Mouse (Mus musculus): Measurements from ENCODE around the gene App. TPM values are rescaled to one million over a fixed set of nuclear protein-coding genes. Genes with fewer than 3 reads are reported as not detected.
A peak's percentile ranks its signal among the peaks of the same experiment; 100 is the strongest.

Gene App
- total RNA-seq, 4 experiments from 2014 or later = 121 to 133 (median 126) TPM

DNA sequence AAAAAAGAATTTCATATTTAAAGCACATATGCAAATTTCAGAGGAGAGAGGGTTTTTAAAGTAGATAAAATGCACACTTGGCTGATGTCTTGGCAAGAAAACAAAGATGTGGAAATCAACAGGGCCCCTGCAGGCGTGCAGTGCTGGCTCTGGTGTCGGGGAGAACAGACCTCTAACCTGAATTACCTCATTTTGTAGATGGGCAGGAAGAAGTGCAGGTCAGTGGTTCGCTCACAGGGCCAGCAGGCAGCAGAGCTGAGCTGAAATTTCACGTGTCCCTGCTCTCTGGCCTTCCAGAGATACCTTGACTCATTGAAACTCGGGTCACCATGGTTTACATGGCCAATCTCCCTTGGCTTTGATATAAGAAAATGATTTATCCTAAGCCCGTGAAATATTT, 87.7 kb downstream of the App start:
- DNase-seq (ENCODE audit: low spot score) = no peak

DNA sequence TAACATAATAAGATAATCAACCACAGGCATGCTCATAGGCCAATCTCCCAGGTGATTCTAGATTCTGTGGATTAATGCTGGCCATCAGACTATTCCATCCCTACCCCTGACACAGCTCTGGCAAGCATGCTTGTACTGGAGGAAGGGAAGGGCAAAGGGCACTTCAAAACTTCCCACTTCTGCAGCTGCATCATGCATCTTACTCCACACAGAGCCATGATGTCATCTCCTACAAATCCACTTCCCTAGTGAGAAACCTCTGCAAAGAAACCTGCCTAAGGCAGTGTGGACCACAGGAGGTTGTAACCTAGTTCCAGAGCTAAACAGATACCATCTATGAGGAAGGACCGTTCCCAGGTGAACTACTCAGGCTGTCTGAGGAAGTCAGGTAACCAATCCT, 89.4 kb downstream of the App start:
- DNase-seq (ENCODE audit: low spot score) = no peak

DNA sequence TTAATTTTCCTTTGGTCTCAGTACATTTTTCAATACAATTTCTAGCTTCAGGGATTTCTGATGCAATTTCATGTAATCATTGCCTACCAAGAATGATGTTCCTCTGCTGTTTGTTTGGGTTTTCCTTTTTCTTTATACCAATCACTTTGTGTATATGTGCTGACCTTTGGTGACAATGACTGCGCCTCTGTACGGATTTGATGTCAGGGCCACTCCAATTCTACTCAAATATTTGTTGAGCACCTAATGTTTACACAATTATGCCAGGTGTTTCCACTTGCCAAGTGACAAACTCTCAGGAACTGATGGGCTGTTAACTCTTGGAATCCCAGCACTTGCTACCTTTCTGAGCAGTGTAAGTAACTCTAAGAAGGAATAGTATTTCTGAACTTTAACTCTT, 98.2 kb downstream of the App start:
- no peak for DNase-seq (ENCODE audit: low spot score)

DNA sequence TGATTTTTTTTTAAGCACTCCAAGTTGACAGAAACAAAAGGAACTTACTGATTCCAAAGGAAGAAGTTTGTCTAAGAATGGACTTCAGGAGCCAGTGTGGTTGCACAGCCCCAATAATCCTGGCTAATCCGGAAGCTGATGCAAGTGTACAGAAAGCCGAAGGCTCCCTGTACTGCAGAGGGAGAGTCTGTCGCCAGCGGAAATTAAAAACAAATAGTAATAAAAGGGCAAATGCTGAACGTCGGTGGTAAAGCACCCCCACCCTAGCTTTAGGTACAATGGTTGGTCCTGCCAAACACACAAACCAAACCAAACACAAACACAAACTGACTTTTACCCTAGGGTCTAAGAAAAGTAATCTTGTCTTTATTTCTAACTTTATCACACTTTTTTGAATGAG, 98.7 kb downstream of the App start:
- no peak for DNase-seq (ENCODE audit: low spot score)

DNA sequence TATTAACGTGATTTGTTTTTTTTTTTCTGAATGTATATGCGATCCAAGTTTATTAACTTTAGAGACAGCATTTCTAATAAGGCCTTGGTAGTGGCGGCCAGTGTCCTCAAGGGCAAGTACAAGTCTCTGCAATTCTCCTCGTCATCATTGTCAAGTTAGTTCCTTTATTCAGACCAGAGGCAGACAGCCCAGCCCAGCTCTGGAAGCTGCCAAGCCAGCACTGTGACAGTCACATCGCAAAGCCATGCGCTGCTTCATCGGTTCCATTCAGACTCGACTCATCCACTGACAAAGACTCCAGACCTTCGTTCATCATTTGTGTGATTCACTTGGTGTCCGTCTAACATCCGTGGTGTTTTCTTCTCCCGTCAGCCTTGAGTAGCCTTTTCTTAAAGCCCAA, 100.9 kb downstream of the App start:
- peak; percentile 16 for DNase-seq (ENCODE audit: low spot score)

DNA sequence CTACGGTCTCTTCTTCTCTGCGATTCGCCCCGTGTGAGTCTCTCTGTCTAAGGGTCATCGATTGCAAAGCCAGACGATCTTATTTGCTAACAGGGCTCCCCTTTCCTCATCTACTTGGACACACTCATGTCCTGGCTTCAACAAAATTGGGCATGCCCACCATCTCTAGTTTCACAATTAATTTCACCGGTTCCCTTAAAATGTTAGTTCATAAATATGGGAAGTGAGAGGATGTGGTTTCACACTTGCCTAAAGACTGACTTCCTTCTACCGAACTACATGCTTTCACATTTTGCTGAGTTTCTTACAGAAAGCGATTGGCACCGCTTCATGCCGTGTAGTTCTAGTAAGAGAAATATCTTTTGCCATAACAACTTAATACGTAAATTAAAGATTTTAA, 101.8 kb downstream of the App start:
- DNase-seq (ENCODE audit: low spot score) = peak; percentile 25

DNA sequence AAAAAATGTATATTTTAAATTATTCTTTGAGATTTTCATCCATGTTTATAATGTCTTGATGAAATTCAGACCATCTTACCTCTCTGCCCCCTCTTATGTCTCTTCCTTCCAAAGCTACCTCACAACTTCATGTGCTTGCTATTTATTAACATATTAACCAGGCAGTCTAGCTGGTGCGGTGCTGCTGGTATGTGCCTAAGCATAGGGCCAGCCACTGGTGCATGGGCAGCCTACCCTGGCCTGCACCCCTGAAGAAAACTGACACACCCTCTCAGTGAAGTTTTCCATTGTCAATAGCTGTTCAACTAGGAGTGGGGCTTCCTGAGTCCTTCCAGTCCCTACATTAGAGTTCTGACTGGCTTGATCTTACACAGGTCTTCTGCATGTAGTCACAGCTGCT, 102.3 kb downstream of the App start:
- no peak for DNase-seq (ENCODE audit: low spot score)

DNA sequence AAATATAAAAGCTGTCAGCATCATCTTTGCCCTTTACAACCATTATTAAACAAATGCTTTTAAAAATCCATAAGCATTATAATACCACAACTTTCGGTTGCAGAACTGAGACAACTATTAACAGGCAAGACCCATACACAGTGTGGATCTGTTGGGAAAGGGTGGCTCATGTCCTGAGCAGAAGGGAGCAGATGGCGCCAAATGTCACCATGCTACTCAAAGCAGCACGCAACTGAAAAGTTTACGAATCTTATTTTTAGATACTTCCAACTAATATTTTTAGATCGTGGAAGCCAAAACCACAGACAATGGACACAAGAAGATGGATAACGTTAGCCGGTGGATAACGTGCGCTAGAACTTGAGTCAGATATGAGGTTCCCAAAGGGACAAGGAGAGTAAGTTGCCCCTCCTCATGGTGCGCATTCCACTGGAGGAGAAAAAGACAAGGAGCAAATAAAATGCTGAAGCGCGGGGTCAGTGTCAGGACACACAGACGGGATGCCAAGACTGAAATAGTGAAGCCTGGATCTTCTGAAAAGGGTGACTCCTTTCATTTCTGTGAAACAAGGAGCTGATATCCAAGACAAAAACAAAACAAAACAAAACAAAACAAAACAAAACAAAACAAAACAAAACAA, 106.2 kb downstream of the App start:
- DNase-seq (ENCODE audit: low spot score) = no peak

DNA sequence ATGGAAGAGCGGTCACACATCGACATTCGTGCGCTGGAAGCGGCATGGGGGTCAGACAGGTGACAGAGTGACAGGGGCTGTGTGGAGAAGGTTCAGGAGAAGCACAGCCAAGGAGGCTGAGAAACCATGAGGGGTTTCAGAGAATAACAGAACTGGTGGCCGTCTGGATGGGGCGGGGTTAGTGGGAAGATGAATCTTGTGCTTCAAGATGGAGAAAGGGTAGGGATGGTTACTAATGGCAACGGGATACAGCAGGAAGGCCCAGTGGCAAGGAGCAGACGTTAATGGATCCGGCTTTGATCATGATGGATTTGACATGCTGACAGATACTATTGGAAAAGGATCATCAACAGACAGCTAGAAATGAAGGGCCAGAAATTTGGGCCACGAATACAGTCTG, 107.3 kb downstream of the App start:
- no peak for DNase-seq (ENCODE audit: low spot score)

DNA sequence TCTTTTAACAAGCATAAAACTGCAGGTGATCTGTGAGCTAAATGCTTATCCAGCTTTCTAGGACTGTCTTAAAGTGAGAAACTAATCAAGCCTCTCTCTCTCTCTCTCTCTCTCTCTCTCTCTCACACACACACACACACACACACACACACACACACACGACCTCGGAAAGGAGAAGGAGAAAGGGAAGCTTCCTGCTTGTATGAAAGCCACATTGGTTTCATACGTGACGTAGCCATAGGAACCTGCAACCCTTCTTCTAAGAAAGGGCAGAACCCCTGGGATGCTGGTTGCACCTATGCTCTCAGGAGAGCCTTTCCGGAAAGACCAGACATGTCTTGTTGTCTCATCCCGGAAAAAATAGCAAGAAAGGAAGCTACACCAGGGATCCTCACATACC, 108.8 kb downstream of the App start:
- DNase-seq (ENCODE audit: low spot score) = no peak

DNA sequence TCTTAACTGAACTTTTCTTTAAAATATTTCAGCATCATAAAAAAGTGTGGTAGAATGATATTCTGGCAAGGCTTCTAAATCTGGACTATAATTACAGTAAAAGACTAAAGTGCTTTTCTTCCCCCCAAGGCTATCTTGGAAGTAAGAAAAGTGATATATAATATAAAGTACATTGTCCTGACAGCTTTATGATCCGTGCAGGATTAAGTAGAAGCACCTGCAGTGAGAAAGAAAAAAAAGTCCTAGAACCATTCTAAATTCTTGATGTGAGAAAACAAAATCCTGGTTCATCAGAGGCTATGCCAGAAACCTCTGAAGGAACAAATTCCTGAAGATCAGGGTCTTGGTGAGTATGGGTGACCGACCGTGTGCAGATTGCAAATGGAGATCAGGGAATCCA, 110.8 kb downstream of the App start:
- no peak for DNase-seq (ENCODE audit: low spot score)

DNA sequence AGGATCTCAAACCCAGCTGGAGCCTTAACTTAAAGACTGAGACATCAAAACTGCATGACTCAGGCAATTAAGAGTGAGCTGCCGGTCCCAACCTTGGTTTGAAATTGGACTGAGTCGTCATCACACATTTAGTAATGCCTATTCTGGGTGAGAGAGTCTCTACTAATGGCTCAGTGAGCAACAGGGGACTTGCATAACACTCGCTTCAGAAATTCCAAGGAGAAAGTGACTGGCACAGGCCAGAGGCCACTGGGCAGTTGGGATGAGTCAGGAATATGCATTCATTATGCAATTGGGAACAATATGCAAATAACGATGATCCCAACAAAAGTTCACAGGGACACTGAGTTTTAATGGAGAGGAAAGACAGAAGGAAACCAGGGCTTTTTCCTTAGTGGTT, 111.8 kb downstream of the App start:
- DNase-seq (ENCODE audit: low spot score) = no peak

DNA sequence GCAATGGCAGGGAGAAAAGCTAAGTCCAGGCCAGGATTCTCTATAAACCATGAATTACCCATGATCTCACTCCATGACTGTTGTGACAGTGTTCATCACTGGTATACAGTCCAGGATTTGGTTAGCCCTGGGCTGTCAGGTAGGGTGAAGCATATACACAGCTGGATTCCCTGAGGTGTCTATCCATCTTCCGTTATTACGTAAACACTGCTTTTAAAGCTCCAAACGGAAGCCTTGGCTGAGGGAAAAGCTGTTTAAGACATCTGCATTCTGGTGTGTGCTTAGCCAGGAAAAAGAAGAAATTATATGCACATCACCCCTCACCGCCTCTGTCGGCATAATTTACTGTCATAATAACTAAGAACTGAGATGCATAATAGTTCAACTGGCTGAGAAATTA, 115.4 kb downstream of the App start:
- DNase-seq (ENCODE audit: low spot score) = no peak

DNA sequence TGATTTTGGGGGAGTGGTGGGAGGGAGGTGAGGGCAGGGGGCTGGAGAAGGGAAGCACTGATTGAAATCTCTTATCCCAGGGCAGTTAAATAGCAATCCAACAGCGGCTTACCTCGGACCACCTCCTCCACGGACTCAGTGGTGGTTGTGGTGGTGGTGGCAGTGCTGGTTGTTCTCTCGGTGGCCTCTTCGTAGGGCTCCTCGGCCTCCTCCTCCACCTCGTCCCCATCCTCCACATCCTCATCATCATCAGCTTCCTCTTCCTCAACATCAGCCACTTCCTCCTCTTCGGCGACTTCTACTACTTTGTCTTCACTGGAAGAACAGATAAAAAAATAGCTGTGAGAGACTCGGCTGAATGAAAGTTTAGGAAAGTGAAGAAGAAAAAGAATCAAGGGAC, 117.4 kb downstream of the App start:
- no peak for DNase-seq (ENCODE audit: low spot score)

DNA sequence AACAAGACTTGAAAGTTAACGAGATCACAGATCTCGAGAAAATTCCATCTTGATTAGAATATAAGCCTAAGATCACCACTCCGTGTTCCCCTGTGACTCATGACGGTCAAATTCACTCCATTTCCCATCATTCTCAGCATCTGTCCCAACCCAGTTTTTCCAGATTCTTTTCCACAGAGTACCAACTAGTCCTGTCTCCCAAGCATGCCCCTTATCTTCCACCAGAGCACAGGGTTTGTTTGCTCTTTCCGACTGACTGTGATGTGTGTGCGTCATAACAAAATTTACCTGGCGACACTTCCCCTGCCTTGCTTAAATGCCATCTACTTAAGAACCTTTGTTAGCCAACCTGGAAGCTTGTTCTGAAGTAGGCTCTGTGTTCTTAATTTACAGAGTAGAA, 119.6 kb downstream of the App start:
- DNase-seq (ENCODE audit: low spot score) = no peak

DNA sequence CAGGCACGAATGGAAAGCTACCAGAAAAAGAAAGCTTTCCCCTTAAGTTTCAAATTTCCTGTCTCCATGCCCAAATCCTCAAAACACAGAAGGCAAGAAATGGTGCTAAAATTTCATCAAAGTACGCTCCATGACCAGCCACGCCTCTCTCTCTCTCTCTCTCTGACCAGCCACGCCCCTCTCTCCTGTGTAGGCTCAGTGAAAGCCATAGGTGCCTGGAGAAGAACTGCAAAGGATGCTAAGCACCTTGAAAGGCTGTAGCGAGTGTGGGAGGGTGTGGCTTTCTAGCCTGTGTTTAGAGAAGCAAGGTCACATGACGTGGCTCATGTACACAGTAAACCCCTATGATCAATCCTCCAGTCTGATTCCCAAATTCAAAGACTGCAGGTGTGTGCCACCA, 126.3 kb downstream of the App start:
- no peak for DNase-seq (ENCODE audit: low spot score)

DNA sequence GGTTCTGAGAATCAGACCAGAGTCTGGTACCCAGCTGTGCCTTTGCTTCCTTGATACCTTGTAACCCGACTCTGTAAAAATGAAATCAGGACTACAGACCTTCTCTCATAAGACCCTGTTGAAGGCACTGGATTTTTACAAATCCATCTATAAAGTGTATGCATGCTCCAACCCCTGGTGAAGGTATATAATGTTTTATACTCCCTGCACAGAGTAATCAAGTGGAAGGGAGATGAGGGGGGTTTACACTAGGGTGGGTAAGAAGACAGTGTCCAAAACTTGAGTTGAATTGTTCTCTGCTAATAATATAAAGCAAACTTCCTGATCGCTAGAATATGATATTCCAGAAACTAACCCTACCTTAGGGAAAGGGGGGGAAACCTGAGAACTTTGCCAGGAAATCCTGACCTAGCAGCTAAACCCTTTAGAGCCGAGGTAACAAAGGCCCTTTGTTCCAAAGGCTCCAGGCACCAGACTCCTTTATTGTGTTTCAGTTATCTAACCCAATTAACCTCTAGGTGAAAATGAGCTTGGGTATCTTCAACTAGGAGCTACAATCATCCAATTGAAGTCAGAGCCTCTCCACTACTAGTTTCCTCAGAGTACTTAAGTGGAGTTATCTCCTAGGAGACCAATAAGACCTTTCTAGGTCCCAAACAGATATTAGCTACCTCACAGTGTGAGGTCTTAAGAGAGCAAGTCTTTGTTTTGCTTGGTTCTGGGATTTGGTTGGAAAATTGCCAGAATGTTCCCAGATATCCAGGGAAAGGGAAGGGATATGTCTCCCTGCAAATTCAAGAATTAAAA, 132.2 kb downstream of the App start:
- DNase-seq (ENCODE audit: low spot score) = peak; percentile 47

DNA sequence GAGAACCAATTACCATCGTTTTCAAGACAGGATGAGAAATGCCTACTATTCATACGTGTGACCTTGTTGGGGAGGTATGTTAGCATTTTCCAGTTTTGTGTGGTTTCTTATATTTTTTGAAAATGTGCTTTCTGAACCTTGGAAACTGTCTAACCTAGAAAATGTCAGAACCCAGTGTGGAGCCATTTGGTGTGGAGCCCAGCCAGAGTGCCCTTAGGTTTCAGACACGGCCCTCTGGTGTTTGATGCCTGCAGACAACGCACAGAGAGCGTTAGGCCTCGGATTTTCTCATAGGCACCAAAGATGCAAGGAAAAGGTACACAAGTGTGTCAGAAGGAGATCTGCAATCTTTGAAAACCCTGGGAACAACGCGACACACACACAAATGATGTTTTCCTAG, 134.8 kb downstream of the App start:
- no peak for DNase-seq (ENCODE audit: low spot score)

DNA sequence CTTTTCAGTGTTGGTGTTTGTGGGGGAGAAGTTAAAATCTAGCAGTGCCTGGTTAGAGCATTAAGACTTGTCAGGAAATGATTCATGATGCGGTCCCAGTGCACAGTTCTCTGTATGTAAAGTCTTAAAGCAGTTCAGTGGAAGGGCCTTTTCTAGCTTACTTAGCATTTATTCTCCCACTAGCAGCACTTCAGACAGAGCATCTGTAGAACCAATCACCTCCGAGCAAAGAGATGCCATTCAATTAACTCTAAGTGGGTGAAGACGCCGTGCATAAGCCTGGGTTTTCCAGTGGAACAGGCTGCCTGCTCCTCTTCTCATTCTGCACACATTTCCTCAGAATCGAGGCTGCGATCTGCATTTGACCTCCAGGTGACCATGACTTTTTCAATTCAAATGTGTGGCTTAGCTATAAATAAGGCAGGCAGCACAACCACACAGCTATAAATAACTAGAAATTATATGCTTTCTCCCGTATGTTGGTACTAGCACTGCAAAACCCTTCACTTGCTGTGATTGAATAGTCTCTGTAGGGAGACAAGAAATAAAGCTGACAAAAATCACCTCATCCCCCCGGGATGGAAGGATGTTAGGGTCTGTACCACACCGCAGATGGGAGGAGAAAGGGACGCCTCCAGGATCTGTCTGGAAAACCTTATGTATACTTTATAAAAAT, 135.5 kb downstream of the App start:
- no peak for DNase-seq (ENCODE audit: low spot score)

DNA sequence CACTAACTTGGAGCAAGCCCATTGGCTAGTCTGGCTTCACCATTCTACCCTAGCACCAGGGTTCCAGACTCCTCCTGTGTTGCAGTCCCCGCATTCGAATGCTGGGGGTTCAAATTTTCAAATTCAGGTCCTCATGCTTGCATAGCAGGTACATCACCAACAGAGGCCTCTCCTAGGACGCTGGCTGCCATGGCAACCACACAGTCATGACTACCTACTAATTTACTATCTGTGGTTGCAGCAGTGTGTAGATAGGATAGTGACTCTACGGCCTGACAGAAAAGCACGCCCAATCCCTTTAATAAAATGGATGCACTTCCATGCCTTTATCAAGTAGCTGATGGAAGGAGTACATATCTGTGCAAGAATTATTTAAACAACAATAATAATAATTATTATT, 137.8 kb downstream of the App start:
- DNase-seq (ENCODE audit: low spot score) = no peak

DNA sequence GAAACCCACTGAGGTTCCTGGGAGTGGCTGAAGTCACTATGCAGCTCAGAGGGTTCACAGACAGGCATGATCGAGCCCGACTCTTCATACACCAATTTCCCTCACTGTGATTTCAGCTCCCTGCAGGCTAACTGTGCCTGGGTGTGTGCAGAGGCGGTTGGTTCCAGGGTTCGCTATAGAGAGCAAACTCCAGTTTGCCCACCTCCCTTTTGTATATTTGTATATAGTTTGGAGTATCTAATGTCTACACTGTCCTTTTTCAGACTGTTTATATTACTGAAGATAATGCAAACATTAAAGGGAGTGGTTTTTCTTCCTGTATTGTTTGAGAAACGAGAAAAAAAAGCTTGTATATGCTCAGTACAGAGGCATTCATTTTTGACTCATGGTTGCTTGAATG, 139.8 kb downstream of the App start:
- no peak for DNase-seq (ENCODE audit: low spot score)

DNA sequence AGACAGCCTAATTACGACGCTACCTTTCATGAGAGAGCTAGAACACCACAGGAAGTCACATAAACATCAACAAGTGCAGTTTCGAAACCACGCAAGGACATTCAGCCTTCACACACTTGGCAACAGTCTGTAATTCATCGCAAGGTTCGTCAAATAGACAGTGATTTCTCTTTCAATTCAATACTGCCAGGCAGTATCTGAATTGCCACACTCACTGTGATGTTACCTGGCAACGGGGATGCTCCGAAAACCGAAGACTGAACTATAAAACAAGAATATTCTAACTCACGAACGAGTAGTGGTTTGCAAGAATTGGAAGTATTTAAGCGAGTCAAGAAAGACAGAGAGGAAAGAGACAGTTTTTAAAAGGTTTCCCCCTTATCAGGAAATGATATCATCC, 142.8 kb downstream of the App start:
- DNase-seq (ENCODE audit: low spot score) = no peak

DNA sequence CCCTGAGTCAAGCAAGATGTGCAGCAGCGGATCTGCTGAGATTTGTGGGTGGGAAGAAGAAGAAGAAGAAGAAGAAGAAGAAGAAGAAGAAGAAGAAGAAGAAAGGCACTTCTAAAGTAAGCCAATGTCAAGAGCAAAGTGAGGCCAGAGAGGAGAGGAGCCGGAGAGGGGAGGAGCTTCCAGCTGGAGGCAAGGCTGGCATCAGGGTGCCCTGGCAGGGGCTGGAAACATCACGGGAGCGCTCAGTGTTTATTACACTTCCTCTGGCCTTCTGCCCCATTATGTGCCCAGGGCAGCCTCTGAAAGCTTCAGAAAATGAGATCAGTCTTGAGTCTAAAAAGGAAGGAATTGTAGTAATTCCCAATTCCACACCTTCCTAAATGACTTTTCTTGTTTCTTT, 145.2 kb downstream of the App start:
- no peak for DNase-seq (ENCODE audit: low spot score)
